Mouse (Mus musculus): ENCODE results near the gene Aldh1a1.

The Aldh1a1 gene

DNA sequence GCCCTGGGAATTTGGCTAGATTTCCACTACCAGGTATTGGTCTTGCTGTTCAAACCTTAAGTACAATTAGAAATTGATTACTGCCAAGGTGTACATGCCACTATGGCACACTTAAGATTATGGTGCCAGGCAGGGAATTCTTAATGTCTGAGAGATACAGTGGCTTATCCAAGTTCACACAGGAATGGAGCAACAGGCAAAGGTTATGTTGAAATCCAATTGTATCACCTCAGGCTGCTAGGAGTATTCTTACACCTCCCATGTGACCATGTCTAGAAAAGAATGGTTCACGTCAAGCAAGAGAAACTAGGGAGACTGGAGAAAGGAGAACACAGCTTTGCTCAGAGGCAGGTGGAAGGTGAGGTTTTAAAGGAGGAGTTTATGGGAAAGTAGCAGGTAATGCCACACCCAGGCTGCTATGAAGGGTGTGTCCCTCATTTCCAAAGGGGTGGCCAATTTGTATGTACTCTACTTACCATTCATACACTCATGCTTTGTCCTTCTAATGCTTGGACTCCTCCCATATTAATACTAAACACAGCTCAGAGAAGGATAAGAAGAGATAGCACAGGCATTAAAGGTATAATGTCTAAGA lies 160.7 kb downstream of the Aldh1a1 start:
- DNase-seq (ENCODE audit: low spot score in 2 of 2) = no peak

DNA sequence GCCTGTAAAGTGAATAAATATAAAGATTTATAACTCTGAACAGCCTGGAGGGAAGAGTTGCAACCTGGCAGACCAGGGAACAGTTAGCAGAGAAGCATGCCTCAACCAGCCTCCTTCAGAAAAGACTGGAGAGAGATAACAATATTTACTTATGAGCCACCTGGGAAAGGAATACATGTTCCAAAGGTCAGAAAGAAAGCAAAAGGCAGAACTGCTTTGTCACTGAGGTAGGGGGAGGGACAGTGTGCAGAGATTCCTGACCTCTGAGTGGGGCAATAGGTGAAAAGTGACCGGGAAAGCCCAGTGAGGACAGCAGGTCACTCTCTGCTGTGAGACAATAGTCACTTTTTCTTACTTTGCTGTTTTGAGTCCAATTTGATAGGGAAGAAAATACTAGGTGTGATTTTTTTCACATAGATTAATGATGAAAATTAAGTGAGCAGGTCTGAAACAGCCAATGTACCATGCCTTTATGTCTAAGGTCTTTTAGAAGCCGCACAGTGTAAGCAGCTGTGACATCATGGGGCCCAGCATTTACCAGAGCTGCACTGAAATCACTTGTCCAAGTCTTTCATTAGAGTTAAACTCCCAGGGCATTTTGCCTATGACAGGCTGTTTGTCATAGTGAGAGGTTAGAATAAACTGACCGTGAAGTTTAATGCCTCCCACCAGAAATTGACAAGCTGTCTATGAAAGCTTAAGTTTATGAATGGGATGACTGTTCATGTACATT lies 161.8 kb downstream of the Aldh1a1 start:
- DNase-seq (ENCODE audit: low spot score in 2 of 2) = no peak

DNA sequence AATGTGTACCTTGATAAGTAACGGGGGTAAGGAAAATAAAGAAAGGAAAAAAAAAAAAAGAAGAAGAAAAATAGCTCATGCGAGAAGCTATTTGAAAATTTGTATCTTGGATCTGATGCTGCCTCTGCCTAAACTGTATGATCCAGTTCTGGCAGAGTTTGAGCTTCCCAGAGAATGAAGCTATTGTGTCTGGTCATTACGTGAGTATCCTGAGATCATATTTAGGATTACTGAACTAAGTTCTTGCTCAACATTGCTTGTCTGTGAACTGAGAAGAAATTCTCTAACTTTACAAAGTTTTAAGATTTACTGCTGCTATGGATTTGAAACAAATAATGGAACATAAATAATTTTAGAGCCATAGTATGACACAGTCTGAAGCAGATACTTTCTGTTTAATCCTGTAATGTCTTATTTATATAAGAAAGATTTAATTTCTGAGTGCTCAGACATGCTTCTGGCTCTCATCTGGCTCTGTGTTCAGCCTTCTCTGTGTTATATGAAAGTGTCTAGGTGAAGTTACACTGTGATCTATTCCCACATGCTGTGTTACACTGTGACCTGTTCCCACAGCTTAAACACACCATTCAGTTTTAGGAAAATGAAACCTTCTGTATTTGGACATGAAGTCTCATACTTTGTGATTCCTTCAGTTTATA lies 185.3 kb downstream of the Aldh1a1 start:
- DNase-seq (ENCODE audit: low spot score in 2 of 2) = no peak
